Mouse (Mus musculus): Measurements from ENCODE around the gene Lrrc38. TPM values are rescaled to one million over a fixed set of nuclear protein-coding genes. Genes with fewer than 3 reads are reported as not detected.

Gene Lrrc38
- polyA plus RNA-seq, 1 experiment from 2014 or later: not detected

Other genes starting within 250 kb of the Lrrc38 start
- 6.9 and 7.0 TPM in 2 replicates for gene Prdm2, start 136.8 kb upstream of the Lrrc38 start, polyA plus RNA-seq (2015; fragmentation: Nextera tagmentation; extraction: Ambion mirVana)
- 22.3 and 22.6 TPM in 2 replicates for gene Pdpn, start 50.2 kb upstream of the Lrrc38 start, polyA plus RNA-seq (2015; fragmentation: Nextera tagmentation; extraction: Ambion mirVana)
- not detected in 2 replicates for gene Pramel1, start 44.7 kb downstream of the Lrrc38 start, polyA plus RNA-seq (2015; fragmentation: Nextera tagmentation; extraction: Ambion mirVana)
- 12.5 and 13.9 TPM in 2 replicates for gene Pramef8, start 62.7 kb downstream of the Lrrc38 start, polyA plus RNA-seq (2015; fragmentation: Nextera tagmentation; extraction: Ambion mirVana)
- not detected in 2 replicates for gene Oog4, start 100.6 kb downstream of the Lrrc38 start, polyA plus RNA-seq (2015; fragmentation: Nextera tagmentation; extraction: Ambion mirVana)
- gene Gm13043, start 161.6 kb downstream of the Lrrc38 start, polyA plus RNA-seq (2015; fragmentation: Nextera tagmentation; extraction: Ambion mirVana): not detected in 2 replicates
- not detected in 2 replicates for gene Gm13040, start 186.2 kb downstream of the Lrrc38 start, polyA plus RNA-seq (2015; fragmentation: Nextera tagmentation; extraction: Ambion mirVana)
- gene BC080695, start 201.9 kb downstream of the Lrrc38 start, polyA plus RNA-seq (2015; fragmentation: Nextera tagmentation; extraction: Ambion mirVana): not detected in 2 replicates
- not detected in 2 replicates for gene Gm13057, start 202.0 kb downstream of the Lrrc38 start, polyA plus RNA-seq (2015; fragmentation: Nextera tagmentation; extraction: Ambion mirVana)

Measured in intestine, embryonic 16.5 days (tissue).